Mouse (Mus musculus) myocyte (in vitro differentiated cells): ENCODE results near the gene Psmc3. TPM values are rescaled to one million over a fixed set of nuclear protein-coding genes. Genes with fewer than 3 reads are reported as not detected.

Experiments used
- H3K27me3 ChIP-seq: one replicate; pipeline ENCODE4 v1.6.1; 2011; ENCODE audit not compliant: control insufficient read depth, insufficient read depth, insufficient read length
- H3K36me3 ChIP-seq: one replicate; pipeline ENCODE4 v1.6.1; 2011; ENCODE audit not compliant: control insufficient read depth, insufficient read depth
- H3K4me2 ChIP-seq: one replicate; pipeline ENCODE4 v1.6.1; 2011; ENCODE audit warnings: low read depth, control low read depth
- H3K4me3 ChIP-seq: one replicate; pipeline ENCODE4 v1.5.1; 2011; ENCODE audit warnings: mild to moderate bottlenecking, control low read depth, moderate library complexity
- H3K79me2 ChIP-seq: one replicate; pipeline ENCODE4 v1.6.1; 2011; ENCODE audit not compliant: control insufficient read depth, insufficient read depth
- H3ac ChIP-seq: one replicate; pipeline ENCODE4 v1.6.1; 2011; ENCODE audit not compliant: control insufficient read depth, insufficient read length
- CEBPB ChIP-seq: IDR thresholded peaks from 2 replicates; pipeline ENCODE4 v1.6.1; 2011; ENCODE audit warnings: mild to moderate bottlenecking, moderate library complexity; ENCODE audit not compliant: poor library complexity, insufficient read depth, severe bottlenecking
- E2F4 ChIP-seq: IDR thresholded peaks from one replicate; pipeline ENCODE4 v1.6.1; 2011; ENCODE audit warnings: mild to moderate bottlenecking, control low read depth, moderate library complexity; ENCODE audit not compliant: insufficient read depth
- MAX ChIP-seq: IDR thresholded peaks from one replicate; pipeline ENCODE4 v1.6.1; 2011; ENCODE audit warnings: low read depth, mild to moderate bottlenecking, control low read depth
- MYOD1 ChIP-seq, 3 experiments: IDR thresholded peaks; one replicate each; pipeline ENCODE4 v1.6.1; 2011; ENCODE audit warnings: control low read depth in 2 of 3, low read depth in 2 of 3, mild to moderate bottlenecking in 2 of 3, moderate library complexity in 1 of 3; ENCODE audit not compliant: insufficient read length in 2 of 3, control insufficient read depth in 1 of 3
- MYOG ChIP-seq, 3 experiments: IDR thresholded peaks; one replicate each; pipeline ENCODE4 v1.6.1; 2011; ENCODE audit warnings: control low read depth in 2 of 3, low read depth in 2 of 3, mild to moderate bottlenecking in 2 of 3; ENCODE audit not compliant: insufficient read length in 2 of 3, control insufficient read depth in 1 of 3, insufficient read depth in 1 of 3
- POLR2A ChIP-seq: IDR thresholded peaks from one replicate; pipeline ENCODE4 v1.6.1; 2011; ENCODE audit warnings: low read depth, mild to moderate bottlenecking, control low read depth, moderate library complexity; ENCODE audit not compliant: insufficient read length
- POLR2AphosphoS2 ChIP-seq: IDR thresholded peaks from one replicate; pipeline ENCODE4 v1.6.1; 2011; ENCODE audit warnings: low read depth, control low read depth; ENCODE audit not compliant: insufficient read length
- REST ChIP-seq: IDR thresholded peaks from one replicate; pipeline ENCODE4 v1.6.1; 2011; ENCODE audit warnings: mild to moderate bottlenecking, control low read depth, moderate library complexity; ENCODE audit not compliant: insufficient read depth, insufficient read length
- SRF ChIP-seq: IDR thresholded peaks from one replicate; pipeline ENCODE4 v1.6.1; 2011; ENCODE audit warnings: low read depth; ENCODE audit not compliant: control insufficient read depth, insufficient read length
- TCF12 ChIP-seq: IDR thresholded peaks from one replicate; pipeline ENCODE4 v1.6.1; 2011; ENCODE audit warnings: mild to moderate bottlenecking, control low read depth; ENCODE audit not compliant: poor library complexity, insufficient read depth, severe bottlenecking
- TCF3 ChIP-seq: IDR thresholded peaks from one replicate; pipeline ENCODE4 v1.6.1; 2011; ENCODE audit warnings: low read depth, control low read depth; ENCODE audit not compliant: insufficient read length
- USF1 ChIP-seq: IDR thresholded peaks from one replicate; pipeline ENCODE4 v1.6.1; 2011; ENCODE audit warnings: low read depth, mild to moderate bottlenecking, control low read depth, moderate library complexity
- polyA plus RNA-seq: library from polyadenylated mRNA; unstranded; fragments of >200 nt; fragmentation: generic; extraction: Trizol; gene quantifications from one replicate; pipeline ENCODE4 v1.2.1, GENCODE M21; 2012; ENCODE audit warnings: missing spikeins

Psmc3 gene
- polyA plus RNA-seq, 1 experiment, result 688 TPM

DNA sequence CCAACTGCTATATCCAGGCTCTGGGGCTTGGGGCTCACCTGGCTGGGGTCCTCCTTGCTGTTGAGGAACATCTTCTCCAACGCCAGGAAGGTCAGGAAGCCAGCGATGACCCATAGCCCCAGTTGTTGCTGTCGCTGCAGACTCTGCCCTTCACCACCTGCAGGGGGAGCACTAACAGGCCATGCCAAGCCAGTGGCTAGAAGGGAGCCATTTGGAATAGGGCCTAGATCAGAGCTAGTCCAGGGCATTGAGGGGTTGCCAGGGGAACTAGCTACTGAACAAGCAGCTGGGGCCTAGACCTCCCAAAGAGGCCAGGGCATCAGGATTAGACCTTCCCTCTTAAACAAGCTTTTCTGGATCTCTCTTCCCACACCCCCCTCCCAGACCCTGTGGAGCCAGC lies 11.7 kb downstream of the Psmc3 start:
- H3K79me2 ChIP-seq, result no peaks in the 10 kb centered on the region
- TF ChIP-seq MYOG (IDR thresholded peaks at IDR 0.05; ENCODE audit: control insufficient read depth in 1 of 3, insufficient read depth in 1 of 3, insufficient read length in 2 of 3, low read depth in 2 of 3), result no peak
- no peak for TF ChIP-seq USF1
- TF ChIP-seq REST, result no peak
- TF ChIP-seq POLR2A, result no peak
- TF ChIP-seq TCF3, result no peak
- TF ChIP-seq POLR2AphosphoS2, result peak; percentile 76
- H3ac ChIP-seq, result no peak overlapping the region
- no peaks in the 10 kb centered on the region for H3K27me3 ChIP-seq
- no peak overlapping the region for H3K4me2 ChIP-seq
- H3K4me3 ChIP-seq, result no peak overlapping the region
- H3K36me3 ChIP-seq, result peaks cover 4% of the 10 kb centered on the region

DNA sequence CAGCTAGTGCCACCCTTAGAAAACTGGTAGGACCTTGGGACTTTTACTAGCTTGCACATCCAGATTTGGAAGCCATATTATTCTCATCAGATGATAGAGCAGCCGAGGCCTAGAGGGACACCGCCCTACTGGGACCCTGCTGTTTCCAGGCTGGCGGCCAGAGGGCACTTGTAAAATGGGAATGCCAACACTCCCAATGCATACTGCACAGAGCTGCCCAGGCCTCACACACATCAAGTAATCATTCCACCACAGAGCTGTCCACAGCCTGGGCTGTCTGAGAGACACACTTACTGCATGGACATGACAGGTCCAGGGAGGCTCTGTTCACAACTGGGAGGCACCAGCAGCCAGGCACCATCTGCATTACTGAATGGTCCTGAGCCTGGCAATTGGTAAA lies 12.6 kb downstream of the Psmc3 start:
- TF ChIP-seq MYOD1 (IDR thresholded peaks at IDR 0.05; ENCODE audit: control insufficient read depth in 1 of 3, insufficient read length in 2 of 3, low read depth in 2 of 3) (no peak), POLR2A (peak; percentile 29), MAX (no peak), MYOG (IDR thresholded peaks at IDR 0.05; ENCODE audit: control insufficient read depth in 1 of 3, insufficient read depth in 1 of 3, insufficient read length in 2 of 3, low read depth in 2 of 3) (no peak), REST (no peak), POLR2AphosphoS2 (peak; percentile 77), TCF12 (no peak), E2F4 (no peak), CEBPB (no peak), TCF3 (no peak), USF1 (no peak), SRF (no peak)
- H3K79me2 ChIP-seq, result no peaks in the 10 kb centered on the region

DNA sequence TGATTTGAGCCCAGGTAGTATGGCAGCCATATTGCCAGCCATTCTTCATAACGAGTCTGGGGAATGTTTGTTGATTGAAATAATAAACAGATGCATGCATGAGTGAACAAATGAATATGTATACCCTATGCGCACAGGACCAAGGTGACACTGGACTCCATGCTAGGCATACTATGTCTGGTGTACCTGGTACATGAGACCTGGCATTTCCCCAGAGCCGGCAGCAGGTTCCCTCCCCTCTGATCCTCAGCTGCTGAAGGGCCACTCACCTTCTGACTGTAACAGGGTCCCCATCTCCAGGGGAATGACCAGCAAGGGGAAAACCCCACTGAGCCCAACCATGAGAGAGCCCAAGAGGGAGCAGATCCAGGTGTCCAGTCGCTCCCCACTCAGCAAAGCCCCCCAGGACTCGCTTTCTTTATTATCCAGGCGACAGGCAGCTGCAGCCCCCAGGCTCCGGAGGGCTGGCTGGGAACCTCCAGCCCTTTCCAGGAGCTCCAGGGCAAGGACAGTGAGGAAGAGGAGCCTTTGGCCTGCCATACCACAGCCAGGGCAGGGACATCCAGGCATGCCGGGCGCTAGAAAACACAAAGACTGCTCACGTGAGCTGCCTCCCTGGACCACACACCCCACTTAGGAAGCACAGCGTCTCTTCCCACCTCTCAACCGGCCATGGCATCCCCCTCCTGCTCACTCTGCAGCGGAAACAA lies 14.5 kb downstream of the Psmc3 start:
- Histone ChIP-seq H3K27me3 (no peaks in the 10 kb centered on the region), H3K4me2 (peak overlapping the region; percentile 80), H3K4me3 (peak overlapping the region; percentile 35), H3K79me2 (no peaks in the 10 kb centered on the region), H3K36me3 (peaks cover 4% of the 10 kb centered on the region), H3ac (peak overlapping the region; percentile 4)
- TF ChIP-seq POLR2A, result peak; percentile 17
- TF ChIP-seq POLR2AphosphoS2, result peak; percentile 59
- TF ChIP-seq MYOD1 (IDR thresholded peaks at IDR 0.05; ENCODE audit: control insufficient read depth in 1 of 3, insufficient read length in 2 of 3, low read depth in 2 of 3), result no peak

More for the DNA sequence above, 12.6 kb downstream of the Psmc3 start:
- no peak overlapping the region for H3K4me2 ChIP-seq
- H3K27me3 ChIP-seq, result no peaks in the 10 kb centered on the region
- H3K4me3 ChIP-seq, result no peak overlapping the region
- no peak overlapping the region for H3ac ChIP-seq
- H3K36me3 ChIP-seq, result peaks cover 4% of the 10 kb centered on the region

DNA sequence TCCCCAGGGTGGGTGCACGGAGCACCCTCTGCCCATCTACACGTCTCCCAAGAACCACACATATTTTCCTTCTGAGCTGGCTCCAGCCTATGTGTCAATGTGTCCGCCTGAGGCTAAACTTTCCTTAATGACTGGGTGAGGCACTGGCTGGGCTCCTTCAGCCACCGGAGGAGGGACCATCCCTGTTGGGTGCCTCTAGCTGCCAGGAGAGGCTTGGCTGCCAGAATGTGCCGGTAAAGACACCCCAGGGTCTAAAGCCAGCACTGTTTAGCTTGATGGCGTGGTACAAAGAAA lies 15.0 kb downstream of the Psmc3 start:
- Histone ChIP-seq H3K36me3 (peaks cover 4% of the 10 kb centered on the region), H3K4me2 (peak overlapping the region; percentile 80), H3K27me3 (no peaks in the 10 kb centered on the region), H3K79me2 (no peaks in the 10 kb centered on the region), H3K4me3 (peak overlapping the region; percentile 35), H3ac (peak overlapping the region; percentile 4)
- no peak for TF ChIP-seq E2F4
- peak; percentile 88 for TF ChIP-seq POLR2AphosphoS2

DNA sequence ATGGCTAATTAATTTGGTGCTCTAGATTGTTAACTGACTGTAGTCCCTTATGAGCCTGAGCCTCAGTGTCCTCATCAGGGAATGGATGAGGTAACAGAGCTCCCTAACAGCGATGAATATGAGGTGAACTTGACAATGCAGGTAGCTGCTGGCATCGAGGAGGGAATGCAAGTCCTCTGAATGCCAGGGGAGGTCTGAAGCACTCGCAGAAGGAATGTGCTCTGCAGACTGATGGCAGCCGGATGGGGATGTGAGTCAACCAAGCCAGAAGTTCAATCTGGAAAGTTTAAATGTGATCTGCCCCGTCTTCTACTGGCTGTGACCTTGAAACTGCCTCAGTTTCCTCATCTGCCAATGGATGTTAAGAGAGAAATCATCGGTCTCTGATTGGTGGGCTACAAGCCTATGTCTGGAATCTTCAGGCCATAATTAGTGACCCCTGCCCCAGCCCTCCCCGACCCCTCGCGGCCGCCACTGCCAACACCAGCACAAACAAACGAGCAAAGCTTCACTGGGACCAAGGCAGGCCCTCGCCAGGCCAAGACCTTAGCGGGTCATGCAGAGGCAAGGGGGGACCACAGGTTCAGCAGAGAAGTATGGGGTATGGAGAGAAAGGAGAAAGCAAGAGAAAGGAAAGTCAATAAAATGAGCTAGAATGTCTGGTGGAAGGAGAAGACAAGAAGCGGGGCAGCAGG lies 15.6 kb downstream of the Psmc3 start:
- Histone ChIP-seq H3K4me2 (peak overlapping the region; percentile 80), H3K27me3 (no peaks in the 10 kb centered on the region), H3K79me2 (no peaks in the 10 kb centered on the region), H3ac (peak overlapping the region; percentile 70), H3K4me3 (peak overlapping the region; percentile 35), H3K36me3 (peaks cover 4% of the 10 kb centered on the region)
- TF ChIP-seq TCF3, result no peak
- peak; percentile 67 for TF ChIP-seq POLR2AphosphoS2
- peak; percentile 32 for TF ChIP-seq POLR2A
- TF ChIP-seq SRF, result no peak
- no peak for TF ChIP-seq MAX
